Mouse (Mus musculus) cerebellum, adult 2 months (tissue): Measurements from ENCODE around the gene Pde6b.

Experiments used
- CTCF ChIP-seq: fragments of 200-500 bp; IDR thresholded peaks from 2 replicates; pipeline ENCODE4 v1.5.1; 2011; ENCODE audit warnings: low read depth, mild to moderate bottlenecking, control low read depth, low read length, moderate library complexity, borderline replicate concordance; ENCODE audit not compliant: insufficient read depth
- POLR2A ChIP-seq: fragments of 200-500 bp; IDR thresholded peaks from 2 replicates; pipeline ENCODE4 v1.6.1; 2011; ENCODE audit warnings: low read length, control low read depth, borderline replicate concordance; ENCODE audit not compliant: insufficient read depth

DNA sequence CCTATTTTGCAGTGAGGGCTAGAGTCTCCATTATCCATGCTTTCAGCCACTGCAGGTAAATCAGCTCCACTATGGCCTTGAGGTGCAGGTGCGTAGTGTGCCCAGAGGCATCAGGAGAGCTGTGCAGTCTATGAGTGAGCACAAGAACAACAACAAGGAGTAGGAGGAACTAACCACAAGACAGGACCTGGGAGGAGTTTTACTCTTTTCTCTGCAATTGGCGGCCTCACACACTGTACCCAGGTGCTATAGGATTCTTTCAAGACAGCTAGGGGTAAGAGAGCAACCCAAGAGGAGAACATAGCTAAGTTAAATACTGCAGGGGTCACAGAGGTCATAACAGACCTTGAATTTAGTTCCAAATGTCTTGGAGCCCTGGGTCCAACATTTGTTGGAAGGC, 70.5 kb downstream of the Pde6b start:
- no peak for TF ChIP-seq CTCF
- TF ChIP-seq POLR2A, result no peak
